9 mouse cellular contexts compared by ENCODE assay signal in genomic region chr7:112458440-112458839, GRCm38 (mm10). TPM values are rescaled to one million over a fixed set of nuclear protein-coding genes. Genes with fewer than 3 reads are reported as not detected.
DNase-seq lines count a peak whose midpoint lies in the region; ATAC-seq lines count a peak whose summit lies in the region.
"Had no signal": no experiment of that assay in that cellular context is flagged by ENCODE, and none has a peak within 500 bp of the region (broad histone marks: within the 10 kb centered on the region; RNA-seq: fewer than 3 reads in every experiment).

No protein-coding gene starts in this region.

- peaks cover 43% of the 10 kb centered on the region for H3K4me1 ChIP-seq in heart, embryonic 16.5 days (ENCODE audit: control insufficient read depth, insufficient read depth, low read length)
- H3K4me1 ChIP-seq: liver, embryonic 15.5 days had no signal

- intact Hi-C loops in heart, postnatal 25 days (cut with DNase I), result no loop called here

- DNase-seq in heart, adult 18-20 months, result peak; percentile 38 to 47
- DNase-seq in heart, postnatal 25 days (ENCODE audit: low spot score), result no peak
- DNase-seq in adrenal gland, postnatal 36 days, result peak; percentile 74 to 77
- DNase-seq in lung, postnatal 36 days, result peak; percentile 54
- no peak for DNase-seq in embryo, embryonic 9.5 days (ENCODE audit: extremely low spot score)
- DNase-seq in layer of hippocampus, adult 9-10 months (ENCODE audit: low spot score), result no peak
- DNase-seq in thymus, postnatal 0 days (ENCODE audit: low spot score), result no peak

- no peaks in the 10 kb centered on the region for H3K36me3 ChIP-seq in heart, embryonic 16.5 days (ENCODE audit: control insufficient read depth, insufficient read depth)
- H3K36me3 ChIP-seq: liver, embryonic 15.5 days had no signal

- 49% methylated on average over 5 of the region's 5 CpGs for WGBS in heart, embryonic 16.5 days

- ATAC-seq in heart, embryonic 16.5 days (replicated peaks; ENCODE audit: extremely low read depth, insufficient read depth, low FRiP score), result 0 out of 2 replicates have a peak, but pooled peaks have one; percentile 24

- 0 out of 2 replicates have a peak overlapping the region, but pooled peaks have one; percentile 4 for H3K27ac ChIP-seq in heart, embryonic 16.5 days (ENCODE audit: low read length)
- H3K27ac ChIP-seq: liver, embryonic 15.5 days had no signal

- no peak overlapping the region for H3K9ac ChIP-seq in heart, embryonic 16.5 days (ENCODE audit: low read length)
- H3K9ac ChIP-seq: liver, embryonic 15.5 days had no signal

- no peak overlapping the region for H3K4me2 ChIP-seq in heart, embryonic 16.5 days (ENCODE audit: low read depth, low read length)
- H3K4me2 ChIP-seq: liver, embryonic 15.5 days had no signal

- no peak overlapping the region for H3K4me3 ChIP-seq in heart, embryonic 16.5 days (ENCODE audit: low read length)
- H3K4me3 ChIP-seq: liver, embryonic 15.5 days had no signal

- no peaks in the 10 kb centered on the region for H3K9me3 ChIP-seq in heart, embryonic 16.5 days (replicated peaks; ENCODE audit: control insufficient read depth, low read length)
- H3K9me3 ChIP-seq: liver, embryonic 15.5 days had no signal

- H3K27me3 ChIP-seq in heart, embryonic 16.5 days (ENCODE audit: control insufficient read depth, insufficient read depth, low read length), result no peaks in the 10 kb centered on the region
- H3K27me3 ChIP-seq: liver, embryonic 15.5 days had no signal

RNA-seq across cellular contexts. Expression of gene Parva, which starts 31.1 kb away (rescaled TPM):
- 10 to 100 TPM; 38.9 to 42.8 TPM for total RNA-seq in heart, adult 18-20 months (2021)
- 10 to 100 TPM; 55.2 to 61.3 TPM for total RNA-seq in heart, postnatal 25 days (2021)
- 100 to 1,000 TPM in 1 of 2 experiments, 10 to 100 TPM in 1; 98.6 to 107 TPM for total RNA-seq in adrenal gland, postnatal 36 days (2021)
- polyA plus RNA-seq in heart, embryonic 16.5 days (2015; fragmentation: Nextera tagmentation; extraction: Ambion mirVana), result 65.8 and 75.1 TPM in 2 replicates
- 11.0 and 12.1 TPM in 2 replicates for polyA plus RNA-seq in thymus, postnatal 0 days (2015; fragmentation: Nextera tagmentation; extraction: Ambion mirVana)

Comparison
In these comparisons a context has a peak if more than half of its experiments do, and no peak if none do; other contexts are left out.
1. DNase-seq: peak in heart, adult 18-20 months (2 of 2), adrenal gland, postnatal 36 days (2 of 2) and lung, postnatal 36 days (single experiment); none in heart, postnatal 25 days (single experiment), embryo, embryonic 9.5 days (single experiment), layer of hippocampus, adult 9-10 months (single experiment) and thymus, postnatal 0 days (single experiment).